Mouse (Mus musculus): ENCODE measurements around the gene Zfp949. TPM values are rescaled to one million over a fixed set of nuclear protein-coding genes. Genes with fewer than 3 reads are reported as not detected.
"Not testable (repeated sequence)": the region's sequence is repeated elsewhere in the genome, so short reads cannot be mapped to it uniquely, and the experiment has no call there.

Zfp949 gene
- polyA plus RNA-seq, 1 experiment = 0.78 TPM

- no peaks in the 10 kb centered on the region for H3K9me3 ChIP-seq
- no peak for TF ChIP-seq GATA1 (IDR thresholded peaks at IDR 0.05; ENCODE audit: borderline replicate concordance, low read length)
- TF ChIP-seq FLI1 (IDR thresholded peaks at IDR 0.05; ENCODE audit: low read length) = no peak
- no peaks in the 10 kb centered on the region for H3K36me3 ChIP-seq (replicated peaks; ENCODE audit: low read length)
- H3K4me1 ChIP-seq = peaks cover 24% of the 10 kb centered on the region
- H3K27me3 ChIP-seq (replicated peaks) = no peaks in the 10 kb centered on the region
- no peak overlapping the region for H3K4me3 ChIP-seq (replicated peaks)
Observed at GRCm38 (mm10) chr9:88539546-88540224, 8.1 kb upstream of the Zfp949 start.

GRCm38 (mm10) chr9:88542816-88543215 is 5.0 kb upstream of the Zfp949 start:
- Histone ChIP-seq H3K4me1 (peaks cover 20% of the 10 kb centered on the region), H3K36me3 (replicated peaks; ENCODE audit: low read length) (no peaks in the 10 kb centered on the region), H3K4me3 (replicated peaks) (no peak overlapping the region), H3K27me3 (replicated peaks) (no peaks in the 10 kb centered on the region), H3K9me3 (no peaks in the 10 kb centered on the region)
- TF ChIP-seq GATA1 (IDR thresholded peaks at IDR 0.05; ENCODE audit: borderline replicate concordance, low read length) = no peak
- TF ChIP-seq FLI1 (IDR thresholded peaks at IDR 0.05; ENCODE audit: low read length) = no peak

- H3K9me3 ChIP-seq = no peaks in the 10 kb centered on the region
- peaks cover 27% of the 10 kb centered on the region for H3K4me1 ChIP-seq
- no peak for TF ChIP-seq FLI1 (IDR thresholded peaks at IDR 0.05; ENCODE audit: low read length)
- no peak for TF ChIP-seq GATA1 (IDR thresholded peaks at IDR 0.05; ENCODE audit: borderline replicate concordance, low read length)
- no peaks in the 10 kb centered on the region for H3K27me3 ChIP-seq (replicated peaks)
- H3K36me3 ChIP-seq (replicated peaks; ENCODE audit: low read length) = peaks cover under 1% of the 10 kb centered on the region
- H3K4me3 ChIP-seq (replicated peaks) = no peak overlapping the region
Observed at GRCm38 (mm10) chr9:88545534-88545933, 2.3 kb upstream of the Zfp949 start.

GRCm38 (mm10) chr9:88546166-88546565 is 1.7 kb upstream of the Zfp949 start:
- no peak overlapping the region for H3K4me3 ChIP-seq (replicated peaks)
- TF ChIP-seq GATA1 (IDR thresholded peaks at IDR 0.05; ENCODE audit: borderline replicate concordance, low read length) (no peak), FLI1 (IDR thresholded peaks at IDR 0.05; ENCODE audit: low read length) (no peak)
- H3K9me3 ChIP-seq = no peaks in the 10 kb centered on the region
- peaks cover 32% of the 10 kb centered on the region for H3K4me1 ChIP-seq
- H3K27me3 ChIP-seq (replicated peaks) = no peaks in the 10 kb centered on the region
- peaks cover 6% of the 10 kb centered on the region for H3K36me3 ChIP-seq (replicated peaks; ENCODE audit: low read length)

DNA sequence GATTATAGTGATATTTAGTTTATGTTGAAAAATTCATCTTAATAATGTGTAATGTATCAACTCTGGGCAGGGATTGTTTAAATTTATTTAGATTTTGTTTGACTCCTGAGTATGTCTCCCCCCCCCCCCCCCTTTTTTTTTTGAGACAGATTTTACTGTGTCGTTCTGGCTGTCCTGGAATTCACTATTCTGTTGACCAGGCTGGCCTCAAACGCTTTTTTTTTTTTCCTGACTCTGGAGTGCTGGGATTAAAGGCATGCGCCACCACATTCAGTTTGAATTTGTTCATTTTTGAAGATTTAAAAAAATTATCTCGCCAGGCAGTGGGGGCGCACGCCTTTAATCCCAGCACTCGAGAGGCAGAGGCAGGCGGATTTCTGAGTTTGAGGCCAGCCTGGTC is 1.2 kb upstream of the Zfp949 start:
- Histone ChIP-seq H3K4me3 (replicated peaks) (no peak overlapping the region), H3K27me3 (replicated peaks) (no peaks in the 10 kb centered on the region)
- TF ChIP-seq FLI1 (IDR thresholded peaks at IDR 0.05; ENCODE audit: low read length) = no peak
- no peak for TF ChIP-seq GATA1 (IDR thresholded peaks at IDR 0.05; ENCODE audit: borderline replicate concordance, low read length)

GRCm38 (mm10) chr9:88547270-88547669 is 550 bp upstream of the Zfp949 start:
- H3K4me1 ChIP-seq = peaks cover 32% of the 10 kb centered on the region
- peaks cover 15% of the 10 kb centered on the region for H3K36me3 ChIP-seq (replicated peaks; ENCODE audit: low read length)
- no peaks in the 10 kb centered on the region for H3K27me3 ChIP-seq (replicated peaks)
- H3K9me3 ChIP-seq = no peaks in the 10 kb centered on the region
- H3K4me3 ChIP-seq (replicated peaks) = peak overlapping the region; percentile 95
- TF ChIP-seq GATA1 (IDR thresholded peaks at IDR 0.05; ENCODE audit: borderline replicate concordance, low read length) = no peak
- no peak for TF ChIP-seq FLI1 (IDR thresholded peaks at IDR 0.05; ENCODE audit: low read length)

More for the DNA sequence above, 1.2 kb upstream of the Zfp949 start:
- Histone ChIP-seq H3K4me1 (peaks cover 32% of the 10 kb centered on the region), H3K36me3 (replicated peaks; ENCODE audit: low read length) (peaks cover 9% of the 10 kb centered on the region), H3K9me3 (no peaks in the 10 kb centered on the region)

- no peaks in the 10 kb centered on the region for H3K9me3 ChIP-seq
- peaks cover 29% of the 10 kb centered on the region for H3K4me1 ChIP-seq
- H3K27me3 ChIP-seq (replicated peaks) = no peaks in the 10 kb centered on the region
- peaks cover 24% of the 10 kb centered on the region for H3K36me3 ChIP-seq (replicated peaks; ENCODE audit: low read length)
- H3K4me3 ChIP-seq (replicated peaks) = peak overlapping the region; percentile 95
- no peak for TF ChIP-seq GATA1 (IDR thresholded peaks at IDR 0.05; ENCODE audit: borderline replicate concordance, low read length)
- no peak for TF ChIP-seq FLI1 (IDR thresholded peaks at IDR 0.05; ENCODE audit: low read length)
Observed at GRCm38 (mm10) chr9:88548614-88548945, 760 bp downstream of the Zfp949 start.

DNA sequence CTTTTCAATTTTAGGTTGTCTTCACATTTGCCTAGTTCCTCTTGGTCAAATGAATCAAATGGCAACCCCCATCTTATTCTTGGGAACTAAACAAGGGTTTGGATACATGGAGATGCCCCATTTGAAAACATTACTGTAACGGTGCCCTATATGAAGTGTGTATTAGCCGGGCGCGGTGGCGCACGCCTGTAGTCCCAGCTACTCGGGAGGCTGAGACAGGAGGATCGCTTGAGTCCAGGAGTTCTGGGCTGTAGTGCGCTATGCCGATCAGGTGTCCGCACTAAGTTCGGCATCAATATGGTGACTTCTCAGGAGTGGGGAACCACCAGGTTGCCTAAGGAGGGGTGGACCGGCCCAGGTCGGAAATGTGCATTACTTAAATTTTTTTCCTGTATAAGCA is 5.3 kb downstream of the Zfp949 start:
- Histone ChIP-seq H3K36me3 (replicated peaks; ENCODE audit: low read length) (peaks cover 64% of the 10 kb centered on the region), H3K4me1 (peaks cover 30% of the 10 kb centered on the region), H3K9me3 (no peaks in the 10 kb centered on the region), H3K27me3 (replicated peaks) (no peaks in the 10 kb centered on the region), H3K4me3 (replicated peaks) (no peak overlapping the region)
- TF ChIP-seq GATA1 (IDR thresholded peaks at IDR 0.05; ENCODE audit: borderline replicate concordance, low read length) (no peak), FLI1 (IDR thresholded peaks at IDR 0.05; ENCODE audit: low read length) (no peak)

GRCm38 (mm10) chr9:88558146-88558545 is 10.3 kb downstream of the Zfp949 start:
- no peaks in the 10 kb centered on the region for H3K9me3 ChIP-seq
- no peaks in the 10 kb centered on the region for H3K27me3 ChIP-seq (replicated peaks)
- peaks cover 86% of the 10 kb centered on the region for H3K36me3 ChIP-seq (replicated peaks; ENCODE audit: low read length)
- no peak for TF ChIP-seq FLI1 (IDR thresholded peaks at IDR 0.05; ENCODE audit: low read length)
- TF ChIP-seq GATA1 (IDR thresholded peaks at IDR 0.05; ENCODE audit: borderline replicate concordance, low read length) = no peak
- peaks cover 7% of the 10 kb centered on the region; the same call in 1 of the 2 replicates for H3K4me1 ChIP-seq
- H3K4me3 ChIP-seq (replicated peaks) = no peak overlapping the region

DNA sequence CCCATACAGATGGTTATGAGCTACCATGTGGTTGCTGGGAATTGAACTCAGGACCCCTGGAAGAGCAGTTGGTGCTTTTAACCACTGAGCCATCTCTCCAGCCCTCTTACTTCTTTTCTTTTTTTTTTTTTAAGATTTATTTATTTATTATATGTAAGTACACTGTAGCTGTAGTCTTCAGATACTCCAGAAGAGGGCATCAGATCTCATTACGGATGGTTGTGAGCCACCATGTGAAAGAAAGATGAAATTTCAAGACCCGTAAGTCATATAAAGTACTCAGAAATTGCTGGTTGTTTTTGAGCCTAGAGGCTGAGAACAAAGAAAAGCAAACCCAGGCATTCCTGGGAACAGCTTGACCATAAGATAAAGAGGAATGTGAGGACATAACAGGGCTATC is 13.7 kb downstream of the Zfp949 start:
- not testable (repeated sequence) for H3K27me3 ChIP-seq (replicated peaks); H3K9me3 ChIP-seq; H3K4me1 ChIP-seq; H3K4me3 ChIP-seq (replicated peaks)
- H3K36me3 ChIP-seq (replicated peaks; ENCODE audit: low read length) = peaks cover 89% of the 10 kb centered on the region

GRCm38 (mm10) chr9:88570471-88570870 is 22.7 kb downstream of the Zfp949 start:
- not testable (repeated sequence) for H3K4me1 ChIP-seq; H3K27me3 ChIP-seq (replicated peaks); H3K4me3 ChIP-seq (replicated peaks)
- Histone ChIP-seq H3K36me3 (replicated peaks; ENCODE audit: low read length) (peaks cover 50% of the 10 kb centered on the region), H3K9me3 (peaks cover 30% of the 10 kb centered on the region)

GRCm38 (mm10) chr9:88580591-88580990 is 32.8 kb downstream of the Zfp949 start, which contains the start of gene Trim43a:
Gene Trim43a, plus strand, starts transcription at chr9:88580891.
- not testable (repeated sequence) for H3K4me1 ChIP-seq; H3K9me3 ChIP-seq; H3K27me3 ChIP-seq (replicated peaks); H3K36me3 ChIP-seq (replicated peaks; ENCODE audit: low read length); H3K4me3 ChIP-seq (replicated peaks)

DNA sequence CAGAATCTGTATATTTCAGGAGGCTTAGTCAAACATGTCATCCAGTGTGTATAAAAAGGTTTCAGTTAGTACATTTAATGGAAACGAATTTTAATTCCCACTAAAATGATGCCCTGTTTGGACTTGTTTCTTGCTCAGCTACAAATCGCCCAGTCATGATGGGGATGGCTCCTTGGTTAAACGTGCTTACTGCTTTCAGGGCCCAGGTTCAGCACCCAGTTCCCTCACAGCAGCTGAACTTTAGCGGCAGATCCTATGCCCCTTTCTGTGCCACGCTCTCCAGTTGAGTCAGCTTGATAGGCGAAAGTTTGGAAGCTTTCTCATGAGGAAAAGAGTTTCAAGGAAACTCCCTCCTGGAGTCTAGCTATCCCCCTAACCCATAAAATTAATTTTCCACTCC is 45.9 kb downstream of the Zfp949 start:
- H3K4me3 ChIP-seq (replicated peaks); H3K36me3 ChIP-seq (replicated peaks; ENCODE audit: low read length); H3K4me1 ChIP-seq; H3K9me3 ChIP-seq; H3K27me3 ChIP-seq (replicated peaks): not testable (repeated sequence)

DNA sequence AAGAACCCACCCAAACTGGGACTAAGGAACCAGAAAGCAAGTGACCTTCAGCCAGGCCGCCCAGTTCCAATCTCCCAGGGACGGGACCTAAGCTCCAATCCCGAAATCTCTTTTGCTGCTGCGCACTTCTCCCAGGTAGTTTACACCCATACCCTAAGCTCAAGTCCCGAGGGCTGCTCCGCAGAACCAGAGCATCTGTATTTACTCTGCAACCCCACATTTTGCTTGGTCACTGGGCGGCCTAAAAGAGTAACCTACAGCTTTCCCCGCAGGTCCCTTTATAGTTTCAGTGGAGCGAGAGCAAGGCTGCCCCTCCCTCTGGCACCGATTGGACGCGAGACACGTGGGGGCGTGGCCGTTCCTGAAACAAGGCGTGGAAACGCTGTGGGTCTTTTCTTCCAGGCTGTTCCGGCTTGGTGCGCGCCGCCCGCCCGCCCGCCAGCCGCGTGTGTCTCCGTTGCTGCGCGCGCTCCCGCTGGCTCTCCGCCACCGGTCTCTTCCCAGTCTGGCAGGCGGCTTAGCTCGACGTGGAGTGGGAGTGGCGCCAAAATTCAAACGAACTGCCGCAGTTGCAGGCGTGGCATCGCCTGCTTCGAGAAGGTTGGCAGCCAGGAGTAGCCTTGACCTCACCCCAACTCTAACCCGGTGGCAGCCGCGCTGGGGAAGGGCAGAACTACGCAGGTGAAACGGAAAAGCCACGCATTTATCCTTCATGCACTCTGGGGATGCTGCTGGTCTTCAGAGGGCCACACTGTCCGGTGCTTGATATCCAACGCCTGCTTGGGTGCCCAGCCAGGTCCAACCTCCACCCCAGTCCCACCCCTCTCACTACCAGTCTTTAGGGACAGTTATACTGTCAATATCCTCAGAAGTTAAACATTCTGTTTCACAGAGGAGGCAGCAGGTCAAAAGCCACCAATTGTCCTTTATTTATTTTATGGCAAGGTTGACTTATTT is 51.7 kb downstream of the Zfp949 start:
- H3K27me3 ChIP-seq (replicated peaks); H3K9me3 ChIP-seq; H3K36me3 ChIP-seq (replicated peaks; ENCODE audit: low read length); H3K4me1 ChIP-seq: not testable (repeated sequence)
- peak overlapping the region; percentile 85 for H3K4me3 ChIP-seq (replicated peaks)

Measured in megakaryocyte, embryonic 14.5 days (primary cell).